Mouse (Mus musculus) myocyte (in vitro differentiated cells): ENCODE data around the gene Rnase2b.

Source experiments
- MYOG ChIP-seq, 3 experiments: IDR thresholded peaks; one replicate each; pipeline ENCODE4 v1.6.1; 2011; ENCODE audit warnings: control low read depth in 2 of 3, low read depth in 2 of 3, mild to moderate bottlenecking in 2 of 3; ENCODE audit not compliant: insufficient read length in 2 of 3, control insufficient read depth in 1 of 3, insufficient read depth in 1 of 3
- POLR2A ChIP-seq: IDR thresholded peaks from one replicate; pipeline ENCODE4 v1.6.1; 2011; ENCODE audit warnings: low read depth, mild to moderate bottlenecking, control low read depth, moderate library complexity; ENCODE audit not compliant: insufficient read length
- TCF3 ChIP-seq: IDR thresholded peaks from one replicate; pipeline ENCODE4 v1.6.1; 2011; ENCODE audit warnings: low read depth, control low read depth; ENCODE audit not compliant: insufficient read length

DNA sequence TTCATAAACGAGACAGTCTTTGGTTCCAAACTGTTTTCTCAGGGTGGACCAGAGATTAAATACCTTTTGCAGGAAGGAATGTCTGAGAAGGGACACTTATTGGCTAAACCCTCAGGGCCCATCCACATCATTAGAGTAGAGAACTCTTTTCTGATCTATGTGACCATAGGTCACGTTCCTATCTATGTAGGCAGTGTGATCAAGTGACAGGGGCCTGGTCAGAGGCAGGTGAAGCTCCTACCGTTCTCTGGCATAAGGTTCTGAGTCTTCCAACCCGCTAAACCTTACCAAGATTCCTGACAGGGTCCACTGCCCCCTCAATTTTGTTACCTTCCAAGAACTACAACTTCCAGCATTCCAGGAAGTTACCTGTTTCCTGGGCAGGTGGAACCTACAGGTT, 19.9 kb upstream of the Rnase2b start:
- TF ChIP-seq MYOG (IDR thresholded peaks at IDR 0.05; ENCODE audit: control insufficient read depth in 1 of 3, insufficient read depth in 1 of 3, insufficient read length in 2 of 3, low read depth in 2 of 3) (no peak), POLR2A (no peak), TCF3 (no peak)
